Mouse (Mus musculus) spleen, postnatal 10 days (tissue): ENCODE measurements around the gene Atp23.
"Not testable (repeated sequence)": the region's sequence is repeated elsewhere in the genome, so short reads cannot be mapped to it uniquely, and the experiment has no call there.

Experiments used
- DNase-seq, 2 experiments: peaks; one replicate each; pipeline ENCODE4 v3.0.0; 2021 to 2022; ENCODE audit warnings: low spot score in 2 of 2

Atp23 gene

GRCm38 (mm10) chr10:126826216-126826615 lies 74.9 kb downstream of the Atp23 start:
- not testable (repeated sequence) for DNase-seq

DNA sequence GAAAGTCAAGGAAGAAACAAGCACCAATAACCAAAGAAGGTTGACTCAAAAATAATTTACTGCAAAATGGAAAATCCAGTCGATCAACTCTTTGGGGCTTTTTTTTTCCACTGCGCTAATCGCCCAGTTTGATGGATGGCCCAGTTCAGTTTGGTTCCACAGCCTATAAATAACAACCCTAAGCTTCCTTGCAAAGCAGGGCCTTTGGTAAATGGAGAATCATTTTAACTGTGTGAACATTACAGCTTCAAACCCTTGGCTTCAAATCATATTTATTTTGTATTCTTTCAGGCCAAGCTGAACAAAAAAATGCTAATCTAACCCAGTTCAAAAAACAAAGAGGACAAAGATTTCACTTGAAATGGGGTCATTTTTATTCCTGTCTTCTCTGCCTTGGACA lies 78.7 kb downstream of the Atp23 start:
- no peak for DNase-seq
